Mouse (Mus musculus): ENCODE measurements around the gene Birc7. TPM values are rescaled to one million over a fixed set of nuclear protein-coding genes. Genes with fewer than 3 reads are reported as not detected.

Gene Birc7
- total RNA-seq, 2 experiments from 2014 or later, result not detected

DNA sequence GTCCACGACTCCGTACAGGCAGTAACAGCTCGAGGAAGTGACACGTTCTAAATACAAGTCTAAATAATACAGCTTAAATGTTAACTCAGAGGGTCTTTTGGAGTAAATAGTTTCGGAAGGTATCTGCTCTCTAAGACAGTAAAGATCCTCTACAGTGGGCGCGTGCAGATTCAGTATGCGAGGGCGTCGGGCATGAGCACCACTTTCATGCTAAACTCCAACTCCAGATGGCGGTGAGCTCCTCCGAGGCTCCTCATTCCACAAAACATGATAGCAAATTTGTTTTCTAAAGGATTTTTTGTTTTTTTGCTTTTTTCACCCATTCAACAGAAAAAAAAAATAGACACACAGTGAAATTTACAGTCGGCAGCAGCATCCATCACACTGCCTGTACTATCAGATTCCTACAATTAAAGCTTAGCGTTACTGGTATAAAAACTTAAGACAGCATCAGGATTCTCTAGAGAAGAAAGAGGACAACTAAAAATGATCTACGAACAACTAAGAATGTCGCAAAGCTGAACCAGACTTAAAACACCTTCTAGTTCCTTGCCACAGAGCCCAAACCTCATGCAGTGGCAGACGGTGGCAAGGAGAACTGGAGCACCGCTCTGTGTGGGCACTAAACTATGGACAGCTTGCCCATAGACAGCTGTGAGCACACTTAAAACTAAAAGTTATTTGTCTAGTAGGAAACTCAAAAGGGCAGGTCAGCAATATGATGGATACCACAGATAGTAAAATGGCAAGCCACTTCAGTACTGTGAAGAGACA, 24.2 kb upstream of the Birc7 start:
- no peak for ATAC-seq (ENCODE audit: poor library complexity, severe bottlenecking)

GRCm38 (mm10) chr2:180905556-180906221, 23.1 kb upstream of the Birc7 start:
- ATAC-seq (ENCODE audit: poor library complexity, severe bottlenecking), result no peak

DNA sequence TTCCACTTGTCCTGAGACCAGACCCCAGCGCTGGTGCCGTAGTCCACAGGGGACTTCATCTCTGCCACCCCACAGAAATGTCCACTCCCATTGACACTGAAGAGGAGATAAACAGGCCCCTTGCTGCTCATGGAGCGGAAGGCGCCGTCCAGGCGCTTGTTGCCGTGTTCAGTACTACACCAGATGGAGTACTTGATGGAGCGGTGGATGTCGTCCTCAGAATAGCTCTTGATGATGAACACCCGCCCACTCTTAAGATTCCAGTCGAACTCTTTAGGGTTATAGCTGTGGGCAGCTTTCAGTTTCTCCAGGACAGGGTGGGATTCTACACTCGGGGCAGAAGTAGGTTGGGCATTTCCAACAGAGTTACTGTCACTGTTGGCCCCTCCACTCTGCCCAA, 17.9 kb upstream of the Birc7 start:
- ATAC-seq (ENCODE audit: poor library complexity, severe bottlenecking), result no peak

GRCm38 (mm10) chr2:180915886-180916433, 12.9 kb upstream of the Birc7 start:
- no peak for ATAC-seq (ENCODE audit: poor library complexity, severe bottlenecking)

GRCm38 (mm10) chr2:180919913-180920809, 8.7 kb upstream of the Birc7 start:
- peak; percentile 36 for ATAC-seq (ENCODE audit: poor library complexity, severe bottlenecking)

- peak; percentile 86 for ATAC-seq (ENCODE audit: poor library complexity, severe bottlenecking)
These were observed 7.9 kb upstream of the Birc7 start, which contains the start of gene Ythdf1 for GRCm38 (mm10) chr2:180920810-180921400. Gene Ythdf1 (minus strand): TSS chr2:180920949.

- no peak for ATAC-seq (ENCODE audit: poor library complexity, severe bottlenecking)
These were observed 6.1 kb upstream of the Birc7 start for GRCm38 (mm10) chr2:180922739-180923138.

DNA sequence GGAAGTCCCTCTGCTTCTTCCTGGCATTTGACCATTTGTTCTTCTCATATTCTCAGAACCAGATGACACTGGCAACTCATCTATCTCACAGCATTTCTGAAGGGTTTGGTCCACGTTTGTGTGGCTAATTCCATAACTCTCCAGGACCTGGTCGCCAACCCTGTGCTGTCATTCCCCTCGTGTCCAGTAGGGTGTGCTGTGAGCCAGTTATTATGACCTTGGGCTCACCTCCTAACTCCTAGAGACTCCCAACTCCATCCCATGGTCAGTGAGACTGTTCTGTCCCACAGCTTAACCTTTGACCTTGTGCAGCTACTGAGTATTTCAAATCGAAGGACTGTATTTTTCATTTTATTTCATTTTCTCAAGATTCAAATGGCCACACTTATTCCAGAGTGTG, 3.6 kb upstream of the Birc7 start:
- peak; percentile 66 for ATAC-seq (ENCODE audit: poor library complexity, severe bottlenecking)

DNA sequence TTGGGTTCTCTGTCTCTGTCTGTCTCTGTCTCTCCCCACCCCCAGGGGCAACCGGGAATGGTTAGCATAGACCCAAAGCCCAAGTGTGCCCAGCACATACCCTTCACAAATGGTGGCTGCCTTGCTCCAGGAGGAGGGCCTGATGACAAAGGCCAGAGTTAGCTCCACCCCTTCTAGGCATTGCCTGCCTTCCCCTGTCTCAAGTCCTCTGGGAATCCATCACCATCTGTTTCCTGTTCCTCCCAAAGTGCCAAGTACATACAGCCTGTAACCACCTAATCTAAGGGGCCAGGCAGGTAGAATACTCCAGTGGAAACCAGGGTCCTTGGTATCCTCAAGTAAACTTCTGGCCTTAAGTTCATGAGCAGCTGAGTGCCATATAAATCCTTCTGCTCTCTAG, 3.6 kb downstream of the Birc7 start:
- no peak for ATAC-seq (ENCODE audit: poor library complexity, severe bottlenecking)

GRCm38 (mm10) chr2:180940187-180940586, 11.4 kb downstream of the Birc7 start:
- ATAC-seq (ENCODE audit: poor library complexity, severe bottlenecking), result no peak

- no peak for ATAC-seq (ENCODE audit: poor library complexity, severe bottlenecking)
These were observed 13.0 kb downstream of the Birc7 start for GRCm38 (mm10) chr2:180941869-180942268.

DNA sequence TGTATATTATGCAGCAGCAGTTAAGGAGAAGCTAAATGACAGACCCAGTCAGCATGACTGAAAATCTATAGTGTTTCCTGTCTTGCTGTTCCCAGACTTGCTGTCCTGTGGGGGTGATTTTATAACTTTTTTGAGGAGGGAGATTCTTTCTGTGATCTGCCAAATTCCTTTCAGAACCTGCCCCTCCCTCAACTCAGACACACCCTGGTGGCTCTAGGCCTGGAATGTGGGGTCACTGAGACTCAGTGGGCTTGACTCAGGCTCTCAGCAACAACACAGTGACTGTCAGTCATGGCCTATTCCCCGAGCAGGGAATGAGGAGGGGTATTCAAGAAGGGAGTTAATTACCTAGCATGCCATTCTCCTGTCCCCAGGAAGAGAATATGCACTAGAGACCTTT, 21.1 kb downstream of the Birc7 start:
- ATAC-seq (ENCODE audit: poor library complexity, severe bottlenecking), result no peak

- no peak for ATAC-seq (ENCODE audit: poor library complexity, severe bottlenecking)
These were observed 23.9 kb downstream of the Birc7 start for GRCm38 (mm10) chr2:180952731-180953171.

- ATAC-seq (ENCODE audit: poor library complexity, severe bottlenecking), result no peak
These were observed 24.8 kb downstream of the Birc7 start for GRCm38 (mm10) chr2:180953638-180954037.

DNA sequence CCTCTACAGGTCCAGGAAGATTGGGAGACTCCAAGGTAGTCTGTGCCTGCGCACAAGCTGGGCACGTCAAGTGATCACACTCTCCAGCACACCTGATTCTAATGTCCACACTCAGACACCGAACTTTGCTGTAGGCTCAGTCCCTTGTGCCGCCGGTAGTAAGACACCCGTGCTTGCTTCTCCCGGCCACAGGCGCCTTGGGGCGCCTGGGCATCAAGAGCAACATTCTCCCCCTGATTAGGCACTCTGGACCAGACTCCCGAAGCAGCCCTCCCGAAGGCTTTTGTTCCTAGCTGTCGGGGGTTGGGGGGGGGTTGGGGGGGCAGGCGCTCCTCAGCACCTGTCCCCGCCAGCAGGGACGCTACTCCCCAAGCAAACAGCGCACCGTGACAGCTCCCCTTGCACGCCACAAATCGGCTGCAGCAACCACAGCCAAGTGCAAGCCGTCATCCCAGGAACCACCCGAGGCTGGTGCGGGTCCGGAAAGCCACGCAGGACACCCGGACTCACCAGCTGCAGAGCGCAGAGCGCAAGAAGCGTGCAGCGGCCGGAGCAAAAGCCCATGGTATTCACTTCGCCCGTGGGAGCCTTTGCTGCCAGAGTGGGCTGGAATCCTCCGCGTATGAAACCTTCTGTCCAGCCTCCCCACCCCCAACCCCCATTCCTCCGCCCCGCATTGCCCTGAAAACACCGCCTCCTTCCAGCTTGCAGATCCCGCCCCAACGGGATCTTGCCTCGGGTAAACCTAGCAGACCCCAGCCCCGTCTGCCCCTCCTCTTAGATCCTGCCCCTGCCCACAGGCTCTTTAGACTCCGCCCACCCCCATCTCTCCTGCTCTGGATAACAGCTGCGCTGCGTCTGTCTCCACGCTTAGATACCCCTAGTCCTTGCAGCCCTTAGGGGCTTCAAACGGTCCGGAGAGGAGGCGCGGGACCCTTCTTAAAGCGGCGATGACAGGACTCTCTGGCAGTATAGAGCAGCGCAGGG, 25.5 kb downstream of the Birc7 start, which contains the start of gene Nkain4:
Gene Nkain4, minus strand, starts transcription at position 639 of the 987 bp plus-strand sequence.
- no peak for ATAC-seq (ENCODE audit: poor library complexity, severe bottlenecking)

- no peak for ATAC-seq (ENCODE audit: poor library complexity, severe bottlenecking)
These were observed 30.8 kb downstream of the Birc7 start for GRCm38 (mm10) chr2:180959605-180960004.

- ATAC-seq (ENCODE audit: poor library complexity, severe bottlenecking), result no peak
These were observed 31.4 kb downstream of the Birc7 start for GRCm38 (mm10) chr2:180960187-180960586.

DNA sequence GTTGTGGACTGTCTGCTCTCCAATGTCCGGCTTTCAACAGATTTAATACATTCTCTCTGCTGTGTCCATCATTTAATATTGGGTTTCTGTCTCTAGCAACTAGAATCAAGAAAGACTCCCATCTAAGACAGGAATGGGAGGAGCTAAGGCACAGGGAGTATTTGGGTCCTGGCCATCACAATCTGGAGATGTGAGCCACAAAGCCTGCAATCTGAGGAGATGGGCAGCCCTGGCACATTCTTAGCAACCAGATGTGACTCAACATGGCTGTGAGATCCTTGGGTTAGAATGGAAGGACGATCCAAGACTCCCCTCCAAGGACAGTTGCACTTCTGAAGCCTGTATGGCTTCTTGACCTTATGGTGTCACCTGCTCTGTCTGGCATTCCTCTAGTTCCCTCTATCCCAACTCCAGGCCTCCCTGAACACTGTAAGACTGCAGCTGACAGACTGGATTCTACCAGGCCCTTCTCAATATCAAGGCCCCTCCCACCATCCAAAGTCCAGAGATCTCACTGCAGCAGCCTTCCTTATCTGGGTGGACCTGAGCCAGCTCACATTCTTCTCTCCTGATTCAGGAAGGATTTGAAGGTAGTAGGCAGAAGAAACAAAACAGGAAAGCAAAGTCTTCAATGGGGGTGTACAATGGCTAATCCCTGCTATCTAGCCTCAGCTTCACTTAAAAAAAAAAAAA, 33.9 kb downstream of the Birc7 start:
- no peak for ATAC-seq (ENCODE audit: poor library complexity, severe bottlenecking)

GRCm38 (mm10) chr2:180963956-180964355, 35.1 kb downstream of the Birc7 start:
- ATAC-seq (ENCODE audit: poor library complexity, severe bottlenecking), result peak; percentile 68
